Mouse (Mus musculus) bone marrow, adult 2 months (tissue): ENCODE data around the gene Sh3rf1. TPM values are rescaled to one million over a fixed set of nuclear protein-coding genes. Genes with fewer than 3 reads are reported as not detected.

Experiments used
- H3K27ac ChIP-seq: fragments of 200-500 bp; 2 replicates; pipeline ENCODE4 v1.5.1; 2012; ENCODE audit warnings: low read depth, mild to moderate bottlenecking, control low read depth, inconsistent platforms, low read length; ENCODE audit not compliant: control insufficient read depth, poor library complexity, insufficient read depth
- H3K4me1 ChIP-seq: fragments of 200-500 bp; 2 replicates; pipeline ENCODE4 v1.6.1; 2011; ENCODE audit warnings: low read length; ENCODE audit not compliant: control insufficient read depth, insufficient read depth
- H3K4me3 ChIP-seq: fragments of 200-500 bp; replicated peaks from 2 replicates; pipeline ENCODE3; 2011; ENCODE audit warnings: mild to moderate bottlenecking, low read depth, low read length, control low read depth; ENCODE audit not compliant: control insufficient read depth
- CTCF ChIP-seq: fragments of 200-500 bp; IDR thresholded peaks from 2 replicates; pipeline ENCODE4 v1.5.1; 2011; ENCODE audit warnings: low read length, control low read depth; ENCODE audit not compliant: control insufficient read depth, insufficient read depth
- POLR2A ChIP-seq: fragments of 200-500 bp; IDR thresholded peaks from 2 replicates; pipeline ENCODE4 v1.6.1; 2011; ENCODE audit warnings: low read depth, mild to moderate bottlenecking, control low read depth, low read length, borderline replicate concordance; ENCODE audit not compliant: control insufficient read depth
- WGBS: fragments of 180-500 bp; shearing (Covaris S2); methylation state at CpG from one replicate; pipeline ENCODE4 v1.1.7; 2018; 5-methylcytosine and 5-hydroxymethylcytosine counted together
- polyA plus RNA-seq: library from polyadenylated mRNA; stranded (reverse); fragments of >200 nt; gene quantifications from 2 replicates; pipeline ENCODE4 v1.2.4, GENCODE M21; 2011; ENCODE audit warnings: low replicate concordance; ENCODE audit not compliant: missing spikeins, insufficient read depth, insufficient read length

Gene Sh3rf1
- polyA plus RNA-seq, 1 experiment = 2.4 TPM

DNA sequence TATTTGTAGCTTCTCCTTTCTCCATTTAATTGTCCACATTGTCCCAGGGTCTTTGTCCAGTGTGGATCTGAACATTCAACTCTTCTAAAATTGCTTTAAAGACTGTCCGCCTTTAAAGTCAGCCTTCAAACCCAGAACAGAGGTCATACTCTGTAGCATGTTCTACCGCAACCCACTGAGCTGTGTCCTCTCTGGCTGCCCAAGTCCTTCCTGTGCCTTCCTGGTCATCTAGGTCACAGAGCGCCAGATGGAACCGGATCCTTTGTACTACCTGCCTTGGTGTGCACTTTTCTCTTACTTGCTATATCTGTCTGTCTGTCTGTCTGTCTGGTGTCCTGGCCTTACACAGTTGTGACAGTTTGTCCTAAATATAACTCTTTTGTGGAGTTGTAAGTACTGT lies 40.0 kb downstream of the Sh3rf1 start:
- no peaks in the 10 kb centered on the region for H3K4me1 ChIP-seq
- WGBS = 86% methylated on average over 4 of the region's 4 CpGs

DNA sequence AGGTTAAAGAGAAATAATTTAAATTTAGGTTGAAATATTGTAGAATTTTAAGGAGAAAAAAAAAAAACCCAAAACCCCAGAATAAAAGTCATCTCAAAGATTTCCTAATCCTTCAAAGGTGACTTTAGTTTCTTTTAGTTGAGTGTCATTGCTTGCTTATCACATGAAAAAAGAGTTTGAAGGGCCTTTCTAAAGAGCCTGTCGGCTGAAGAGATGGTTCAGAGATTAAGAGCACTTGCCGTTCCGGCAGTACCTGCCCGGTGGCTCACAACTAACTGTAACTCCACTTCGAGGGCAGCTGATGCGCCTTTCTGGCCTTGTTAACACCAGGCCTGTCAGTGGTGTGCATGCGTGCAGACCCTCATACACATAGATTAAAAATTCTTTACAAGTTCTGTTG lies 41.2 kb downstream of the Sh3rf1 start:
- TF ChIP-seq POLR2A = no peak
- no peak for TF ChIP-seq CTCF
- H3K4me3 ChIP-seq = no peak overlapping the region
- 81% methylated on average over 7 of the region's 7 CpGs for WGBS
- no peaks in the 10 kb centered on the region for H3K4me1 ChIP-seq
- H3K27ac ChIP-seq = no peak overlapping the region

More for the DNA sequence above, 40.0 kb downstream of the Sh3rf1 start:
- no peak overlapping the region for H3K4me3 ChIP-seq
- no peak overlapping the region for H3K27ac ChIP-seq
- no peak for TF ChIP-seq CTCF
- no peak for TF ChIP-seq POLR2A

DNA sequence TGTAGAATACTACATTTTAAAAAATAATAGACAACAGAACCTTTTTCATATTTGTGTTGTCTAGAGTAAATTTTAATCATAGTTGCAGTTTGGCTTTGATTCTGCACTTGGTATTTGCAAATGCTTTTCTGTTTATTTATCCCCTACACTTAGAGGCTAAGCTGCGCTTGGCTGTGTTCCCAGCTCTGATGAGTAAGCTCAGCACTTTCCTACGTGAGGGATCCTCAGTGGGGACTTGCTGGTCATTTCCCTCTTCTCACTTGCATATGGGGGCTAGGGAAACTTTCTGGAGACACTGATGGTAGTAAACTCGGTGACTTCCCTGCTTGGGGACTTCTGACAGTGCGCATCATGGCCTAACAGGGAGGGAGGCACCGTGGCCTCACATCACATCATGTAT lies 41.7 kb downstream of the Sh3rf1 start:
- 53% methylated on average over 5 of the region's 5 CpGs for WGBS
- Histone ChIP-seq H3K27ac (no peak overlapping the region), H3K4me1 (no peaks in the 10 kb centered on the region), H3K4me3 (no peak overlapping the region)
- no peak for TF ChIP-seq CTCF
- no peak for TF ChIP-seq POLR2A

DNA sequence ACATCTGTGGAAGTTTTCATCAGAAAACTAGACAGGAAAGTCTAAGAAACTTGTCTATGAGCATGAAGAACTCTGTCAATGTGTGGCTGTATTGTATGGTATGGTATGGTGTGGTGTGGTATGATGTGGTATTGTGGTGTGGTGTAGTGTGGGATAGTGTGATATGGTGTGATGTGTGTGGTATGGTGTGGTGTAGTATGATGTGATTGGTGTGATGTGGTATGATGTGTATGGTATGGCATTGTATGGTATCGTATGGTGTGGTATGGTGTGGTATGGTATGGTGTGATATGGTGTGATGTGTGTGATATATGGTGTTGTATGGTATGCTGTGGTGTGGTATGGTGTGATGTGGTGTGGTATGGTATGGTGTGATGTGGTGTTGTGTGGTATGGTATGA lies 43.4 kb downstream of the Sh3rf1 start:
- WGBS = 90% methylated on average over 1 of the region's 1 CpGs
- H3K4me3 ChIP-seq = no peak overlapping the region
- no peak for TF ChIP-seq CTCF
- TF ChIP-seq POLR2A = no peak
- H3K27ac ChIP-seq = no peak overlapping the region
- no peaks in the 10 kb centered on the region for H3K4me1 ChIP-seq

DNA sequence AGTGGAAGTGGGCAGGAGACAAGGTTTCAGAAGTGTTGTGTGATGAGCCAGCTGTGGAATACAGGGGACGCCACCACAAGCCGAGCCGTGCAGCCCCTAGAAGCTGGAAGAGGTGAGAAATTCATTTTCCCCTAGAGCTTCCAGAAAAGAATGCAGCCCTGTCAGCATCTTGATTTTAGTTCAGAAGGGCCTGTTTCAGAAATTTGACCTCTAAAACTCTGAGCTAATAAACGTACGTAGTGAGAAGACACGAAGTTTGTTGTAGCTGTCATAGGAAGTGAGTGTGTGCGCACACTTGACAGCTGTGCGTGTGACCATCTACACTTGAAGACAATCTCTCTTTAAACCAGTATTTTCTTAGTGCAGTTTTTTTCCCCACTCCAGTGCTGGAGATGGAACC lies 44.0 kb downstream of the Sh3rf1 start:
- H3K27ac ChIP-seq = no peak overlapping the region
- no peak overlapping the region for H3K4me3 ChIP-seq
- no peaks in the 10 kb centered on the region for H3K4me1 ChIP-seq
- TF ChIP-seq POLR2A (no peak), CTCF (no peak)
- WGBS = 86% methylated on average over 8 of the region's 8 CpGs

DNA sequence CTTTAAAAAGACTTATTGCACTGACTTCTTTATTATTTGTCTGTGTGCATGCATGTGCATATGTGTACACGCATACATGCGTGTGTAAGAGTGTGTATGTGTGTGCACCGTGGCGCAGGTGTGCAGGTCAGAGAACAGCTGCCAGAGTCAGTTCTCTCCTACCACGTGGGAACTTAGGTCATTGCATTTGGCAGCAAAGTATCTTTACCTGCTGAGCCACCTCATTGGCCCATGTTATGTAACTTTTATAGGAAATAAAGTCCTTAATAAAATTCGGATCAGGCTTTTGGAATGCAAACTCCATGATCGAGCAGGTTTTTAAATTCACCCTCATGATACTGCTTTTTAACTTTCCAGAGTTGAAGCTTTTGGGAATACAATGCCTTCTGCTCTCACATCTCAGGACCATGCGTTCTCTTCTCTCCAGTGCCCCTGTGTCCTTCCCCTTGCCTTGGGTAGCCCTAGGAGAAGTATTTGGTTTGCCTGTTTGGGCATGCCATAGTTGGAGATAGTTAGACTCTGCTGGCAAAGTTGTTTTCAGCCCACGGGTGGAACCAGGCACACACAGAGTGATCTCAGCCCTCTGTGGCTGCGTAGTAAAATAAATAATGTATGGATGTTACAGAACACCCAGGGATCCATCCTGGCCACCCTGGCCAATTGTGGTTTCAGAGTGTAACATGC lies 44.7 kb downstream of the Sh3rf1 start:
- TF ChIP-seq CTCF (no peak), POLR2A (no peak)
- Histone ChIP-seq H3K4me3 (no peak overlapping the region), H3K4me1 (no peaks in the 10 kb centered on the region), H3K27ac (no peak overlapping the region)
- 83% methylated on average over 10 of the region's 10 CpGs for WGBS

DNA sequence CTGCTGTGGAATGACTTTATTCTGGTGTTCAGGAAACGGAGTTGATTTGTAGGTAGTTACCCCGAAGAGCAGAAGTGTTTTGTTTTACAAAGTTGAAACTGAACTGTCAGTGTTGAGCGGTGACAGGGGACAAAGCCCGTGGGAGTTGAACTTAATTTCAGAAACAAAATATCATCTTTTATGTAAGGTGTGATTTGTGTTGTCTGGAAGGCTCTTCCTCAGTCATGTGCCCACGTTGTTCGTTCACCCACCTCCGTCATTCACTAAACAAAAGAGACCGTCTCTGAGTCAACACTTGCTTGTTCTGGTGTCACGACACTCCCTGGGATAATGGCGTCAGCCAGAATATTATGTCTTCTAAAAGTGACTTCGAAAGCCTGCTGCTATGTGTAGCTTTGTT lies 46.3 kb downstream of the Sh3rf1 start:
- H3K4me3 ChIP-seq = no peak overlapping the region
- no peak for TF ChIP-seq POLR2A
- TF ChIP-seq CTCF = no peak
- WGBS = 79% methylated on average over 11 of the region's 11 CpGs
- H3K27ac ChIP-seq = no peak overlapping the region
- no peaks in the 10 kb centered on the region; the same call in 1 of the 2 replicates for H3K4me1 ChIP-seq

DNA sequence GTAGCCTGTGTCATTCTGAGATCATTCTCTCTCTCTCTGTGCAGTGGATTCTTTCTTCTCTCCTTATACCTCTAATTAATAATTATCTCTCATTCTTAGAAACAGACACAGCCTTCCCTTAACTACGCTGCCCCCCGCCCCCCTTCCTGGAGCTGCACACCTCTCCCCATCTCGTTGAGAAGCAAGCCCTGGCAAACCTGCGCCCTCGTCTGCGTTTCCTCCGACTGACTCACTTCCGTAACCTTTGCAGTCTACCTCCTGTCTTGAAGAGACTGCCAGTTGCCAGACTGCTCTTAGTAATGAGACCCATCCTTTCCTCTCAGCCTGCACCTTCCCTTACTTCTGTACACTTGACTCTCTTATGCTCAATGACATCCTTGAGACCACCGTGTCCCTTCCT lies 46.9 kb downstream of the Sh3rf1 start:
- TF ChIP-seq CTCF (no peak), POLR2A (no peak)
- no peaks in the 10 kb centered on the region; the same call in 1 of the 2 replicates for H3K4me1 ChIP-seq
- H3K27ac ChIP-seq = no peak overlapping the region
- WGBS = 81% methylated on average over 9 of the region's 9 CpGs
- no peak overlapping the region for H3K4me3 ChIP-seq

DNA sequence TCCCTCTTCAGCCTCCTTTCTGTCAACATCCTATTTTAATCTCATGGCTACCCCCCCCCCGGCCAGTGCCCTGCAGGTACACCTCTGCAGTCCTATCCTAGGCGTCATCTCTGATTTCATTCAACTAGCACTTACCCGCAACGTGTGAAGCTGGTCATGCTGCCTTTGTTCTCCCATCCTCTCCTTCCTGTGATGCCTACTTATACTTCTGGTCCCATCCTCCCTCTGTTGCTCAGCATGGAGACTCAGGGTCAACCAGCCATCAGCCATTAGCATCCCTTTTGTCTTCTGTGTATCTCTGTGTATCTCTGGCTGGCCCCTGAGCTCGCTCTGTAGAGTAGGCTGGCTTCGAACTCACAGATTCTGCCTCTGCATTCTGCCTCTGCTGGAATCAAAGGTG lies 47.3 kb downstream of the Sh3rf1 start:
- TF ChIP-seq CTCF = no peak
- TF ChIP-seq POLR2A = no peak
- H3K27ac ChIP-seq = no peak overlapping the region
- 81% methylated on average over 5 of the region's 6 CpGs for WGBS
- no peak overlapping the region for H3K4me3 ChIP-seq
- H3K4me1 ChIP-seq = no peaks in the 10 kb centered on the region; the same call in 1 of the 2 replicates
